Mouse (Mus musculus) MEL (cell line): ENCODE results near the gene Arhgap30.

Source experiments
- BHLHE40 ChIP-seq: IDR thresholded peaks from 2 replicates; pipeline ENCODE4 v1.6.1; 2012; ENCODE audit warnings: low read depth, mild to moderate bottlenecking, inconsistent platforms, low read length, improper control_type of control experiment, borderline replicate concordance
- CHD2 ChIP-seq: IDR thresholded peaks from 2 replicates; pipeline ENCODE4 v1.6.1; 2011; ENCODE audit warnings: low read length, improper control_type of control experiment
- CTCF ChIP-seq, 3 experiments: IDR thresholded peaks in 2 of 3; conservative IDR thresholded peaks in 1 of 3; 2 replicates each; pipeline ENCODE4 v1.5.1; 2011 to 2012; ENCODE audit warnings: low read length in 3 of 3, low read depth in 2 of 3, mild to moderate bottlenecking in 2 of 3, improper control_type of control experiment in 1 of 3, inconsistent platforms in 1 of 3, mixed read lengths in 1 of 3, moderate library complexity in 1 of 3; ENCODE audit not compliant: control insufficient read depth in 1 of 3, insufficient read depth in 1 of 3, poor library complexity in 1 of 3, severe bottlenecking in 1 of 3
- GABPA ChIP-seq: IDR thresholded peaks from 2 replicates; pipeline ENCODE4 v1.6.1; 2012; ENCODE audit warnings: low read depth, mild to moderate bottlenecking, inconsistent platforms, low read length, improper control_type of control experiment, moderate library complexity
- GATA1 ChIP-seq: IDR thresholded peaks from 2 replicates; pipeline ENCODE4 v1.6.1; 2011; ENCODE audit warnings: low read depth, low read length, improper control_type of control experiment
- MAX ChIP-seq: IDR thresholded peaks from 2 replicates; pipeline ENCODE4 v1.6.1; 2011; ENCODE audit warnings: low read length, improper control_type of control experiment
- NELFE ChIP-seq: IDR thresholded peaks from 2 replicates; pipeline ENCODE4 v1.6.1; 2011; ENCODE audit warnings: low read depth, low read length, improper control_type of control experiment
- POLR2AphosphoS5 ChIP-seq: IDR thresholded peaks from 2 replicates; pipeline ENCODE4 v1.6.1; 2012; ENCODE audit warnings: low read depth, borderline replicate concordance, mild to moderate bottlenecking, inconsistent platforms, low read length, moderate library complexity, mixed read lengths
- RCOR1 ChIP-seq: IDR thresholded peaks from 2 replicates; pipeline ENCODE4 v1.6.1; 2012; ENCODE audit warnings: low read depth, mild to moderate bottlenecking, inconsistent platforms, low read length, improper control_type of control experiment
- TAL1 ChIP-seq: IDR thresholded peaks from 2 replicates; pipeline ENCODE4 v1.6.1; 2012; ENCODE audit warnings: mild to moderate bottlenecking, inconsistent platforms, low read length, moderate library complexity, mixed read lengths
- TCF12 ChIP-seq: IDR thresholded peaks from 2 replicates; pipeline ENCODE4 v1.6.1; 2014; ENCODE audit warnings: low read depth, mild to moderate bottlenecking, inconsistent platforms, low read length, improper control_type of control experiment, moderate library complexity
- ZC3H11A ChIP-seq: IDR thresholded peaks from 2 replicates; pipeline ENCODE4 v1.6.1; 2012; ENCODE audit warnings: low read depth, mild to moderate bottlenecking, inconsistent platforms, low read length, improper control_type of control experiment
- ZMIZ1 ChIP-seq: IDR thresholded peaks from 2 replicates; pipeline ENCODE4 v1.6.1; 2012; ENCODE audit warnings: low read depth, mild to moderate bottlenecking, inconsistent platforms, low read length, improper control_type of control experiment, moderate library complexity

- TF ChIP-seq NELFE (no peak), TAL1 (no peak), POLR2AphosphoS5 (no peak), MAX (no peak), BHLHE40 (no peak), GATA1 (no peak), GABPA (no peak), RCOR1 (0 out of 2 replicates have a peak, but pooled peaks have one; percentile 11), ZMIZ1 (no peak), CHD2 (no peak), TCF12 (no peak), CTCF (IDR thresholded peaks at IDR 0.05 in 2 of 3, conservative IDR thresholded peaks at IDR 0.05 in 1 of 3; ENCODE audit: control insufficient read depth in 1 of 3, insufficient read depth in 1 of 3, low read depth in 2 of 3, low read length in 3 of 3, poor library complexity in 1 of 3, severe bottlenecking in 1 of 3) (peak; percentile 75 to 95 (median 82)), ZC3H11A (peak; percentile 84)
These were observed 27.3 kb upstream of the Arhgap30 start for GRCm38 (mm10) chr1:171361106-171362103.
